Mouse (Mus musculus) heart, embryonic 13.5 days (tissue): ENCODE measurements at regions not wholly inside any gene's neighbourhood (a gene's known extent, or its start where the extent isn't known, plus 50 kb on each side); places are given as distances from the start of the nearest gene placed in this dataset.

Source experiments
- ATAC-seq: fragments of 200-750 bp; cut with Nextera tagmentation; 2 replicates; pipeline ENCODE4 v1.8.0; 2017; ENCODE audit warnings: moderate TSS enrichment; ENCODE audit not compliant: insufficient number of reproducible peaks, low FRiP score, low TSS enrichment; ENCODE audit errors: extremely low read depth
- H3K27ac ChIP-seq: fragments of 300-500 bp; sonication (generic); replicated peaks from 2 replicates; pipeline ENCODE4 v1.5.1; 2015; ENCODE audit warnings: moderate library complexity, mild to moderate bottlenecking, inconsistent platforms
- H3K27me3 ChIP-seq: fragments of 300-500 bp; sonication (generic); replicated peaks from 2 replicates; pipeline ENCODE4 v1.6.1; 2015; ENCODE audit warnings: mild to moderate bottlenecking, inconsistent platforms
- H3K36me3 ChIP-seq: fragments of 300-500 bp; sonication (generic); 2 replicates; pipeline ENCODE4 v1.6.1; 2015; ENCODE audit warnings: mild to moderate bottlenecking, inconsistent platforms
- H3K4me1 ChIP-seq: fragments of 300-500 bp; sonication (generic); 2 replicates; pipeline ENCODE4 v1.6.1; 2015; ENCODE audit warnings: inconsistent platforms
- H3K4me2 ChIP-seq: fragments of 300-500 bp; sonication (generic); 2 replicates; pipeline ENCODE4 v1.6.1; 2015; ENCODE audit warnings: inconsistent platforms, mild to moderate bottlenecking, moderate library complexity
- H3K4me3 ChIP-seq: fragments of 300-500 bp; sonication (generic); 2 replicates; pipeline ENCODE4 v1.5.1; 2015; ENCODE audit warnings: moderate library complexity, mild to moderate bottlenecking, inconsistent platforms
- H3K9ac ChIP-seq: fragments of 300-500 bp; sonication (generic); 2 replicates; pipeline ENCODE4 v1.6.1; 2015; ENCODE audit warnings: inconsistent platforms, mild to moderate bottlenecking, moderate library complexity
- H3K9me3 ChIP-seq: fragments of 300-500 bp; sonication (generic); 2 replicates; pipeline ENCODE4 v1.6.1; 2016; ENCODE audit warnings: inconsistent platforms
- WGBS: fragments of 180-500 bp; shearing (Covaris S2); methylation state at CpG from one replicate; pipeline ENCODE4 v1.1.7; 2015; ENCODE audit warnings: mixed read lengths; 5-methylcytosine and 5-hydroxymethylcytosine counted together

GRCm38 (mm10) chr8:103825289-103825688, 276.1 kb upstream of the Cdh5 start:
- Histone ChIP-seq H3K9me3 (no peaks in the 10 kb centered on the region), H3K4me3 (no peak overlapping the region), H3K9ac (no peak overlapping the region), H3K4me1 (peaks cover 11% of the 10 kb centered on the region), H3K36me3 (no peaks in the 10 kb centered on the region), H3K27me3 (no peaks in the 10 kb centered on the region), H3K27ac (0 out of 2 replicates have a peak overlapping the region, but pooled peaks have one; percentile 9), H3K4me2 (no peak overlapping the region)
- 42% methylated on average over 3 of the region's 3 CpGs for WGBS
- ATAC-seq, result no peak

GRCm38 (mm10) chr8:103830416-103830815, 271.0 kb upstream of the Cdh5 start:
- H3K9me3 ChIP-seq, result no peaks in the 10 kb centered on the region
- H3K4me2 ChIP-seq, result no peak overlapping the region
- no peak overlapping the region for H3K9ac ChIP-seq
- H3K36me3 ChIP-seq, result no peaks in the 10 kb centered on the region
- ATAC-seq, result no peak
- H3K4me3 ChIP-seq, result no peak overlapping the region
- peaks cover 3% of the 10 kb centered on the region; the same call in 1 of the 2 replicates for H3K4me1 ChIP-seq
- H3K27ac ChIP-seq, result no peak overlapping the region
- H3K27me3 ChIP-seq, result no peaks in the 10 kb centered on the region
- WGBS, result 68% methylated on average over 3 of the region's 3 CpGs

GRCm38 (mm10) chr8:103839990-103840389, 261.4 kb upstream of the Cdh5 start:
- Histone ChIP-seq H3K9me3 (no peaks in the 10 kb centered on the region), H3K9ac (no peak overlapping the region), H3K4me3 (no peak overlapping the region), H3K4me2 (no peak overlapping the region), H3K4me1 (no peaks in the 10 kb centered on the region), H3K36me3 (no peaks in the 10 kb centered on the region), H3K27ac (no peak overlapping the region), H3K27me3 (no peaks in the 10 kb centered on the region)
- ATAC-seq, result no peak
- WGBS, result 71% methylated on average over 4 of the region's 4 CpGs

DNA sequence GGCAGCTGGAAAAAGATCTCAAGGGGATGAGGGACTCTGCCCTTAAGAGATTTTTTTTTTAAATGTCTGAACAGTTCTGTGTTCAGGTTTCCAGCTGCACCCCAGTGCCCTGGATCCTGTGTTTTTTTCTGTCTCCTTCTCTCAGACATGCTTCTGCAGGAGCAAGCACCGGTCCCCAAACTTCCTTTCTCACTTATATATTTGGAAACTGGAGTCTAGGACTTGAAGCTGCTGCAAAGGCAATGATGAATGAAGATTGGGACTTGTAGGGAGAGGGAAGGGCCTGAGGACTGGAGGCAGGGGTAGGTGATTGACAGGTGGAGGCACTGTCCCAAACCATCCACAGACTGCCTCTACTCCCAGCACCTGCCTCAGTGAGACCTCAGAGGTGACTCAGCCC, 255.5 kb upstream of the Cdh5 start:
- no peak for ATAC-seq
- Histone ChIP-seq H3K27ac (no peak overlapping the region), H3K4me1 (peaks cover 10% of the 10 kb centered on the region), H3K4me3 (no peak overlapping the region), H3K9me3 (no peaks in the 10 kb centered on the region), H3K4me2 (no peak overlapping the region), H3K27me3 (no peaks in the 10 kb centered on the region), H3K36me3 (no peaks in the 10 kb centered on the region), H3K9ac (no peak overlapping the region)
- WGBS, result 73% methylated on average over 1 of the region's 1 CpGs

- no peak for ATAC-seq
- WGBS, result 30% methylated on average over 10 of the region's 10 CpGs
Measured at GRCm38 (mm10) chr8:103846382-103846976, 254.9 kb upstream of the Cdh5 start.

DNA sequence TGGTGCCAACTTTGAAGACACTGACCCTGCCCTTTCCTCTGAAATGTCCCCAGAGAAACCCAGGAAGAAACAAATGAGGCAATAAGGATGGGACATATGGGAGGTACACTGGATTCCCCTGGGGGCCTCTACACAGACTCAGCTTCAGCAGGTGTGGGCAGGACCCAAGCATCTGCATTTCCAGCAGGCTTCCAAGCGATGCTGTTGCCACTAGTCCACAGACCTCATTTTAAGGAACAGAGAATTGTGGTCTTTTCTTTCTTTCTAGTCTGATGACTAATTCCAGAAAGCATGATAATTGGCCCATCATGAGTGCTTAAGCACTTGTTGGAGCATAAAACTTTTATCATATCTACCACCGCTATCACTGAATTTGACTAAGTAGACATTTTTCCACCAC, 251.6 kb upstream of the Cdh5 start:
- ATAC-seq, result no peak
- H3K4me2 ChIP-seq, result no peak overlapping the region
- H3K27ac ChIP-seq, result no peak overlapping the region
- H3K36me3 ChIP-seq, result no peaks in the 10 kb centered on the region
- no peak overlapping the region for H3K9ac ChIP-seq
- H3K9me3 ChIP-seq, result no peaks in the 10 kb centered on the region
- 81% methylated on average over 2 of the region's 2 CpGs for WGBS
- no peak overlapping the region for H3K4me3 ChIP-seq
- H3K4me1 ChIP-seq, result peaks cover 34% of the 10 kb centered on the region
- H3K27me3 ChIP-seq, result no peaks in the 10 kb centered on the region

More at GRCm38 (mm10) chr8:103846382-103846976, 254.9 kb upstream of the Cdh5 start:
- no peaks in the 10 kb centered on the region for H3K27me3 ChIP-seq
- no peak overlapping the region for H3K4me2 ChIP-seq
- peaks cover 14% of the 10 kb centered on the region for H3K4me1 ChIP-seq
- H3K9me3 ChIP-seq, result no peaks in the 10 kb centered on the region
- no peak overlapping the region for H3K27ac ChIP-seq
- H3K36me3 ChIP-seq, result no peaks in the 10 kb centered on the region
- H3K4me3 ChIP-seq, result no peak overlapping the region
- H3K9ac ChIP-seq, result no peak overlapping the region

GRCm38 (mm10) chr8:103851286-103851685, 250.1 kb upstream of the Cdh5 start:
- Histone ChIP-seq H3K36me3 (no peaks in the 10 kb centered on the region), H3K4me1 (peaks cover 45% of the 10 kb centered on the region), H3K27ac (no peak overlapping the region), H3K4me3 (no peak overlapping the region), H3K9ac (no peak overlapping the region), H3K27me3 (no peaks in the 10 kb centered on the region), H3K4me2 (no peak overlapping the region), H3K9me3 (no peaks in the 10 kb centered on the region)
- no peak for ATAC-seq
- WGBS, result 67% methylated on average over 8 of the region's 8 CpGs

- 61% methylated on average over 4 of the region's 4 CpGs for WGBS
- H3K4me1 ChIP-seq, result peaks cover 37% of the 10 kb centered on the region
- no peak overlapping the region for H3K4me2 ChIP-seq
- no peaks in the 10 kb centered on the region for H3K9me3 ChIP-seq
- H3K27me3 ChIP-seq, result no peaks in the 10 kb centered on the region
- no peak overlapping the region for H3K9ac ChIP-seq
- no peak for ATAC-seq
- H3K4me3 ChIP-seq, result no peak overlapping the region
- no peak overlapping the region; the same call in 1 of the 2 replicates for H3K27ac ChIP-seq
- no peaks in the 10 kb centered on the region for H3K36me3 ChIP-seq
Measured at GRCm38 (mm10) chr8:103853048-103853447, 248.4 kb upstream of the Cdh5 start.

GRCm38 (mm10) chr8:103855291-103855690, 246.1 kb upstream of the Cdh5 start:
- Histone ChIP-seq H3K4me2 (peak overlapping the region; percentile 41), H3K36me3 (no peaks in the 10 kb centered on the region), H3K4me1 (peaks cover 37% of the 10 kb centered on the region), H3K9ac (no peak overlapping the region), H3K4me3 (no peak overlapping the region), H3K27ac (peak overlapping the region; percentile 45; the same call in 1 of the 2 replicates), H3K27me3 (no peaks in the 10 kb centered on the region), H3K9me3 (no peaks in the 10 kb centered on the region)
- WGBS, result 30% methylated on average over 9 of the region's 9 CpGs
- ATAC-seq, result no peak

GRCm38 (mm10) chr8:103859130-103859529, 242.3 kb upstream of the Cdh5 start:
- no peak for ATAC-seq
- Histone ChIP-seq H3K4me3 (no peak overlapping the region), H3K4me1 (peaks cover 13% of the 10 kb centered on the region), H3K27me3 (no peaks in the 10 kb centered on the region), H3K36me3 (no peaks in the 10 kb centered on the region), H3K4me2 (no peak overlapping the region), H3K9ac (no peak overlapping the region), H3K9me3 (no peaks in the 10 kb centered on the region), H3K27ac (no peak overlapping the region)
- 54% methylated on average over 1 of the region's 1 CpGs for WGBS

GRCm38 (mm10) chr8:103873598-103874502, 227.6 kb upstream of the Cdh5 start:
- WGBS, result 17% methylated on average over 7 of the region's 7 CpGs
- Histone ChIP-seq H3K4me3 (no peak overlapping the region), H3K4me2 (peak overlapping the region; percentile 16), H3K9me3 (no peaks in the 10 kb centered on the region), H3K9ac (no peak overlapping the region), H3K4me1 (peaks cover 40% of the 10 kb centered on the region), H3K27ac (peak overlapping the region; percentile 79), H3K36me3 (no peaks in the 10 kb centered on the region), H3K27me3 (no peaks in the 10 kb centered on the region)
- ATAC-seq, result peak; percentile 68; the same call in 1 of the 2 replicates
